14 mouse cellular contexts compared by ENCODE assay signal in the genomic region with DNA sequence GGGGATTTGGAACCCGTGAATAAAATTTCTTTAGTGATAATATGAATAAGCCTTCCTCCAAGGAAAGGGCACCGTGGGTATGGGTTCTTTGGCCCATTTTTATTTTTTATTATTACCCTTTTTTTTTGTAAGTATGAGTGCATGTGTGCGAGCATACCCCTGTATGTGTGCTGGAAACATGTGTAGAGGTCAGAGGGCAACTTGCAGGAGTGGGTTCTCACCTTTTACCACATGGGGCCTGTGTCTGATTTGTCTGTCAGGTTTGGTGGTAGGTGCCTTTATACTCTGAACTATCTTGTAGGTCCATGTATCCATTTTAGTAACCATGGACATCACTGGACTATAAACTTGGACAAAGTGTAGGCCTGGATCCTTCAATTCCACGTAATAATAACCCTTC. TPM values are rescaled to one million over a fixed set of nuclear protein-coding genes. Genes with fewer than 3 reads are reported as not detected.
A peak's percentile ranks its signal among the peaks of the same experiment; 100 is the strongest.
DNase-seq lines count a peak whose midpoint lies in the region; ATAC-seq and TF ChIP-seq lines count a peak whose summit lies in the region.
"Had no signal": no experiment of that assay in that cellular context is flagged by ENCODE, and none has a peak within 500 bp of the region (broad histone marks: within the 10 kb centered on the region; RNA-seq: fewer than 3 reads in every experiment).

No protein-coding gene starts in this region.

- no peak overlapping the region for H3K4me2 ChIP-seq in heart, embryonic 11.5 days
- 0 out of 2 replicates have a peak overlapping the region, but pooled peaks have one; percentile 87 for H3K4me2 ChIP-seq in intestine, embryonic 15.5 days (replicated peaks)
- no peak overlapping the region for H3K4me2 ChIP-seq in intestine, embryonic 16.5 days (ENCODE audit: low read depth, low read length)
- peak overlapping the region; percentile 98; the same call in 1 of the 2 replicates for H3K4me2 ChIP-seq in neural tube, embryonic 13.5 days
- no peak overlapping the region for H3K4me2 ChIP-seq in lung, postnatal 0 days (replicated peaks; ENCODE audit: low read depth, low read length)

- peaks cover 49% of the 10 kb centered on the region for H3K4me1 ChIP-seq in heart, embryonic 11.5 days (ENCODE audit: control insufficient read depth, insufficient read depth, low read length)
- peaks cover 12% of the 10 kb centered on the region for H3K4me1 ChIP-seq in intestine, embryonic 15.5 days (replicated peaks)
- peaks cover 11% of the 10 kb centered on the region for H3K4me1 ChIP-seq in intestine, embryonic 16.5 days (ENCODE audit: control insufficient read depth, insufficient read depth, low read length)
- H3K4me1 ChIP-seq in neural tube, embryonic 13.5 days (replicated peaks): peaks cover 22% of the 10 kb centered on the region
- H3K4me1 ChIP-seq in lung, postnatal 0 days (ENCODE audit: insufficient read depth, low read depth, low read length): peaks cover 3% of the 10 kb centered on the region; the same call in 1 of the 2 replicates

- no peaks in the 10 kb centered on the region for H3K9me3 ChIP-seq in heart, embryonic 11.5 days (replicated peaks; ENCODE audit: control insufficient read depth, low read length)
- no peaks in the 10 kb centered on the region for H3K9me3 ChIP-seq in intestine, embryonic 15.5 days
- no peaks in the 10 kb centered on the region for H3K9me3 ChIP-seq in intestine, embryonic 16.5 days (ENCODE audit: control insufficient read depth, low read length)
- no peaks in the 10 kb centered on the region for H3K9me3 ChIP-seq in neural tube, embryonic 13.5 days
- no peaks in the 10 kb centered on the region for H3K9me3 ChIP-seq in lung, postnatal 0 days (ENCODE audit: low read length)
- H3K9me3 ChIP-seq: forebrain, embryonic 13.5 days; hindbrain, embryonic 12.5 days had no signal

- H3K27me3 ChIP-seq in heart, embryonic 11.5 days (ENCODE audit: control insufficient read depth, insufficient read depth, low read length): no peaks in the 10 kb centered on the region
- no peaks in the 10 kb centered on the region for H3K27me3 ChIP-seq in intestine, embryonic 15.5 days (replicated peaks)
- H3K27me3 ChIP-seq in intestine, embryonic 16.5 days (replicated peaks; ENCODE audit: control insufficient read depth, insufficient read depth, low read length): no peaks in the 10 kb centered on the region
- peaks cover 12% of the 10 kb centered on the region; the same call in 1 of the 2 replicates for H3K27me3 ChIP-seq in neural tube, embryonic 13.5 days
- no peaks in the 10 kb centered on the region for H3K27me3 ChIP-seq in lung, postnatal 0 days (replicated peaks; ENCODE audit: insufficient read depth, low read length)

- no peak for TF ChIP-seq CTCF in lung, postnatal 0 days (IDR thresholded peaks at IDR 0.05)

- H3K27ac ChIP-seq in heart, embryonic 11.5 days (ENCODE audit: low read depth, low read length): peak overlapping the region; percentile 92; the same call in 1 of the 2 replicates
- H3K27ac ChIP-seq in intestine, embryonic 15.5 days: no peak overlapping the region
- H3K27ac ChIP-seq in intestine, embryonic 16.5 days (ENCODE audit: low read length): no peak overlapping the region
- no peak overlapping the region for H3K27ac ChIP-seq in neural tube, embryonic 13.5 days (replicated peaks)
- no peak overlapping the region for H3K27ac ChIP-seq in lung, postnatal 0 days (ENCODE audit: low read length)
- H3K27ac ChIP-seq: forebrain, embryonic 13.5 days; hindbrain, embryonic 12.5 days; kidney, postnatal 0 days had no signal

- TF ChIP-seq EP300 in lung, postnatal 0 days (IDR thresholded peaks at IDR 0.05): no peak

- no peak overlapping the region for H3K4me3 ChIP-seq in heart, embryonic 11.5 days (ENCODE audit: low read depth, low read length)
- no peak overlapping the region for H3K4me3 ChIP-seq in intestine, embryonic 15.5 days (replicated peaks)
- H3K4me3 ChIP-seq in intestine, embryonic 16.5 days (ENCODE audit: low read length): no peak overlapping the region
- H3K4me3 ChIP-seq in neural tube, embryonic 13.5 days: no peak overlapping the region
- H3K4me3 ChIP-seq in lung, postnatal 0 days (ENCODE audit: low read depth, low read length): no peak overlapping the region

- DNase-seq in heart, adult 9 months (ENCODE audit: low spot score in 2 of 2): no peak
- no peak for DNase-seq in neural tube, embryonic 10.5 days (ENCODE audit: extremely low spot score, low spot score)
- DNase-seq in lung, postnatal 0 days (ENCODE audit: low spot score): no peak
- DNase-seq: adrenal gland, adult 2 months; cerebellum, adult 8-10 months; lung, adult 18-20 months; thymus, postnatal 14 days had no signal

- H3K9ac ChIP-seq in heart, embryonic 11.5 days (ENCODE audit: low read depth, low read length): no peak overlapping the region
- no peak overlapping the region for H3K9ac ChIP-seq in intestine, embryonic 15.5 days
- H3K9ac ChIP-seq in intestine, embryonic 16.5 days (ENCODE audit: low read depth, low read length): no peak overlapping the region
- no peak overlapping the region for H3K9ac ChIP-seq in neural tube, embryonic 13.5 days
- H3K9ac ChIP-seq in lung, postnatal 0 days (replicated peaks; ENCODE audit: low read depth): no peak overlapping the region

- 78% methylated on average over 4 of the region's 4 CpGs for WGBS in heart, embryonic 11.5 days (ENCODE audit: insufficient replicate concordance)
- 85% methylated on average over 4 of the region's 4 CpGs for WGBS in intestine, embryonic 15.5 days
- 85% methylated on average over 4 of the region's 4 CpGs for WGBS in intestine, embryonic 16.5 days
- 83% methylated on average over 4 of the region's 4 CpGs for WGBS in neural tube, embryonic 13.5 days
- 96% methylated on average over 4 of the region's 4 CpGs for WGBS in lung, postnatal 0 days

- no peak for ATAC-seq in heart, embryonic 11.5 days (replicated peaks; ENCODE audit: insufficient number of reproducible peaks, low FRiP score, low TSS enrichment)
- ATAC-seq in intestine, embryonic 15.5 days: no peak
- no peak for ATAC-seq in intestine, embryonic 16.5 days
- no peak for ATAC-seq in neural tube, embryonic 13.5 days (ENCODE audit: low read depth)
- no peak for ATAC-seq in lung, postnatal 0 days

- H3K36me3 ChIP-seq in heart, embryonic 11.5 days (ENCODE audit: control insufficient read depth, insufficient read depth, low read length): no peaks in the 10 kb centered on the region
- no peaks in the 10 kb centered on the region for H3K36me3 ChIP-seq in intestine, embryonic 15.5 days
- H3K36me3 ChIP-seq in intestine, embryonic 16.5 days (ENCODE audit: control insufficient read depth, insufficient read depth, low read length): no peaks in the 10 kb centered on the region
- no peaks in the 10 kb centered on the region for H3K36me3 ChIP-seq in neural tube, embryonic 13.5 days
- no peaks in the 10 kb centered on the region for H3K36me3 ChIP-seq in lung, postnatal 0 days (ENCODE audit: insufficient read depth, low read length)
- H3K36me3 ChIP-seq: hindbrain, embryonic 12.5 days had no signal

RNA-seq across cellular contexts. Expression of gene Smyd2, which starts 1.0 kb away (rescaled TPM):
- polyA plus RNA-seq in heart, embryonic 11.5 days (2014; fragmentation: Nextera tagmentation; extraction: Ambion mirVana): 150 and 161 TPM in 2 replicates
- 101 and 112 TPM in 2 replicates for polyA plus RNA-seq in intestine, embryonic 15.5 days (2015; fragmentation: Nextera tagmentation; extraction: Ambion mirVana)
- polyA plus RNA-seq in intestine, embryonic 16.5 days (2015; fragmentation: Nextera tagmentation; extraction: Ambion mirVana): 97.4 and 106 TPM in 2 replicates
- 58.6 and 73.1 TPM in 2 replicates for polyA plus RNA-seq in neural tube, embryonic 13.5 days (2015; fragmentation: Nextera tagmentation; extraction: Ambion mirVana)
- polyA plus RNA-seq in lung, postnatal 0 days (2015; fragmentation: Nextera tagmentation; extraction: Ambion mirVana): 34.3 and 35.9 TPM in 2 replicates

Comparison
In these comparisons a context has a peak if more than half of its experiments do, and no peak if none do; other contexts are left out.
1. H3K4me2 ChIP-seq: peak in intestine, embryonic 15.5 days (single experiment) and neural tube, embryonic 13.5 days (single experiment); none in heart, embryonic 11.5 days (single experiment), intestine, embryonic 16.5 days (single experiment) and lung, postnatal 0 days (single experiment).